Mouse (Mus musculus) activated CD4-positive, CD25-positive, alpha-beta regulatory T cell, adult 4 months (primary cell): ENCODE measurements around the gene Dmwd. TPM values are rescaled to one million over a fixed set of nuclear protein-coding genes. Genes with fewer than 3 reads are reported as not detected.
"Not testable (repeated sequence)": the region's sequence is repeated elsewhere in the genome, so short reads cannot be mapped to it uniquely, and the experiment has no call there.

Experiments used
- ATAC-seq: one replicate; pipeline ENCODE4 v1.8.0; 2017
- polyA plus RNA-seq, 2 experiments: library from polyadenylated mRNA; unstranded; fragments of 100-300 nt; shearing (Covaris generic); gene quantifications; one replicate each; pipeline ENCODE4 v1.2.1; 2017

The Dmwd gene
- polyA plus RNA-seq, result not detected

DNA sequence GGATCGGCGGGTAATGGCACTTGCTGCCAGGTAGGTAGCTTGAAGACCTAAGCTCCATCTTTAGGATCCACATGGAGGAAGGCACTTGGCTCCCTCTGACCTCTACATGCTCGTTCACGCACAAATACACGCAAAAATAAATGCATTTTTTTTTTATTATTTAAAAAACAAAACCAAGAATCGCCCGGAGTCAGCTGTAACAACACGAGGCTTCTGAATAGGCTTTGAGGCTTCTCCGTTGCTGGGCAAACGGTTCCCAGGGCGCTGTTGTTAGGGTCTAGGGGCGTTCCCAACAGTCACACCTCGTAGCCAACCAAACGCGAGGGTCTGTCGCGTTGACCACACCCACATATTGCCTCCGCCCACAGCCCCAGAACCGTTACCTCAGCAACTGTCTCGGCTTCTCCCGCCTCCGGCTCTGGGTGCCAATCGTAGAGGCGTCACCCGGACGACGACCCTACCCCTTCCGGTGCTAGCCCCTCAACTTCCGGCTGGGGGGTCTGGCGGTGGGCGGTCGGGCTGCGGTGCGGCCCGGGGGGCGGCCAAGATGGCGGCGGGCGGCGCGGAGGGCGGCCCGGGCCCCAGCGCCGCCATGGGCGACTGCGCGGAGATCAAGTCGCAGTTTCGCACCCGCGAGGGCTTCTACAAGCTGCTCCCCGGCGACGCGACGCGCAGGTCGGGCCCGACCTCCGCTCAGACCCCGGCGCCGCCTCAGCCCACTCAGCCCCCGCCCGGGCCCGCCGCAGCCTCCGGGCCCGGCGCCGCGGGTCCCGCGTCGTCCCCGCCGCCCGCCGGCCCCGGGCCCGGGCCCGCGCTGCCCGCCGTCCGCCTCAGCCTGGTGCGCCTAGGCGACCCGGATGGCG lies at the start of gene Dmwd:
TSS of gene Dmwd (plus strand) at position 505 of the 863 bp plus-strand sequence.
- ATAC-seq, result peak; percentile 22

DNA sequence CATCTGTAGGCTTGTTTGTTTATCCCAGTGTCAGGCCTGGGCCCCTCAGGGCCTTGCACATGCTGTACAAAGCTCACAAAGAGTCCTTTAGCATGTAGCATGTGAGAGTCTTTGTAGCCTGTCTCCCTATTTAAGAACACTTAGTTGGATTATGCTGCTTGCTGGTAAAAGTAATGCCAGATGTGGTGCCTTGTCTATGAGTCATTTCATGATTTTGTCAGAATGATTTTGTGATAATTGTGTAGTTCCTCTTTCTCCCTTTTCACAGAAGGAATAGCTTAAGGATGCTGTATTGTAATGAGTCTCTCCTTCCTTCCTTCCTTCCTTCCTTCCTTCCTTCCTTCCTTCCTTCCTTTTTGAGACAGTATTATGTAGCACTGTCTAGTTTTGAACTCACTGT lies 48.0 kb upstream of the Dmwd start:
- no peak for ATAC-seq

DNA sequence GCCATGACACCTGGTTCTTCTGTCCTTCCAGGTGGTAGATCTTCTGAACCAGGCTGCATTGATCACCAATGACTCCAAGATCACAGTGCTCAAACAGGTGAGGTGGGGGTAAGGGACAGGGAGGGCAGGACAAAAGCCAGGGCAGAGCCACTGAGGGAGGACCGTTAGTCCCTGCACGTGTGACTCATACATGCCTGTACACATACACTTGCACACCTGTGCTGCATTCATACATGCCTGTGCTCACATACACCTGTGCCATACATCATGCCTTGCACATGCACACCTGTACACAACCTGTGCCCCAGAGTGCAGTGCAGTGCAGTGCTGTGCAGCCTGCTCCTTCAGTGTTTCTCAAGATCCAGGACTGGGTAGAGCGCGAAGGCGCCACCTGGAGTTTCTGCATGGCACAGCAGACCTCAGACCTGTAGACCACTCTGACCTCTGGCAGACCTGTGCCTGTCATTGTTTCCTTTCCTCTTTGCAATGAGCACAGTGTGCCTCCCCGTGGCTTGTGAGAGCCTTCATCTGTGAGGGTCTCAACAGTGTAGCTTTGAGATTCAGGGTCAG lies 46.9 kb upstream of the Dmwd start:
- ATAC-seq, result no peak

DNA sequence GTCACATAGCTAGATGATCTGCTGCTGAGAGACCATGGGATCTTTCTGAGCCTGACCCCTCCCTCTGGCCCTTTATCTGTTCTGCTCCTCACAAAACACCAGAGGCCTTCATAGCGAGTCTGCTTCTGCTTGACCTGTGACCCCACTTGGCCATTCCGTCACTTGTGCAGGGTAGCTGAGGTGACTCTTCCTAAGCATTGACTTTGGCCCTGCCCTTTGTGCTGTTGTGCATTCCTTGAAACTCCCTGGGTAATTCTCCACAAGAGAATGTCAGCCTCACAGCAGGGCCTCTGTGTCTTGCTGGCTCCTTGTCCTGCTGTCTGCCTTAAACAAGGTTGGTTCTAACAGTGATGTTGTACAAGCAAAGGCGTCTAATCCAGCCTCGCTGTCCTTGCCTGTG lies 44.4 kb upstream of the Dmwd start:
- ATAC-seq, result no peak

DNA sequence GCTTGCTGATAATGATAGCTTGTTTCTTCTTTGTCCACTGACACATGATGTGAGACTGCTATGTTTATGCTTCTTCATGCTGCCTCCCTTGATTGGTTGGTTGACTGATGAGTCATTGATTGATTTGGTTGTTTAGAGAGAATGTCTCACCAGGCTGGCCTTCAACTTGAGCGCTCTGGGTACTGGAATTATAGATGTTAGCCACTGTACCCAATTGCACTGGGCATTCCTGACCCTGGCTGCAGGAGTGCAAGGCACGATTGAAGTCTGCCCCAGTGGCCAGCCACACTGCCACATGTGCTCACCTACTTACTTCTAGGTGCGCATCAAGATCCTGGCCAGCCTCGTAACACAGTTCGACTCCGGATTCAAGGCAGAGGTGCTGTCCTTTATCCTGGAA lies 31.4 kb upstream of the Dmwd start:
- ATAC-seq, result no peak

DNA sequence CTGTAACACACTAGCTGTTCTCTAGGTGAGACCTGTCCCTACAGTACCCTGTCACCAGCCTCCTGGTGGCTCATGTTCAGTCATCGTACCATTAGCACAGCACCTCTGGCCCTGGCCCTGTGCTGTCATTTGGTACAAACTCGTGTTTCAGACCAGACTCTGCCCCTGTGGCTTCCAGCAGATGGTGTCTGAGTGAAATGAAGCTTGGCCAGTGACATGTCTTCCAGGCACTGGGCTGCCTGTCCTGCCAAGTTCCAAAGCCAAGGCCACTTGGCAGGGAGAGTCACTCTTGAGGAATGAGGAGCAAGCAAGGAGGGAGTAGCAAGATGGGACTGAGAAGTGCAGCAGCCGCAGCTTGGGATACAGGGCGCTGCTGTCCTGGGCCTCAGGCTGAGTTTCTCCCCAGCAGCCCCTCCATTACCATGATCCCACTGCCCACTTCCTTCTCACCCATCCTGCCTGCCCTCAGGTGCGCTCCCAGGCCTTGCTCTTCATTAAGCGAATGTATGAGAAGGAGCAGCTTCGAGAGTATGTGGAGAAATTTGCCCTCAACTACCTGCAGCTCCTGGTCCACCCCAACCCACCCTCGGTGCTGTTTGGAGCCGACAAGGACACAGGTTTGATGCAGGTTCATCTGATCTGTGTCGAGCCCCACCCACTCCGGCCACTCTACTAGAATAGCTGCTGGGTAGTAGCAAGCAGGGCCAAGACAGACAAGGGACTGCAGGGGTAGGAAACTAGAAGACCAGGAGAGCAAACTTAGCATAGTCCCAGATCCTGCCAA lies 29.5 kb upstream of the Dmwd start:
- ATAC-seq, result no peak

DNA sequence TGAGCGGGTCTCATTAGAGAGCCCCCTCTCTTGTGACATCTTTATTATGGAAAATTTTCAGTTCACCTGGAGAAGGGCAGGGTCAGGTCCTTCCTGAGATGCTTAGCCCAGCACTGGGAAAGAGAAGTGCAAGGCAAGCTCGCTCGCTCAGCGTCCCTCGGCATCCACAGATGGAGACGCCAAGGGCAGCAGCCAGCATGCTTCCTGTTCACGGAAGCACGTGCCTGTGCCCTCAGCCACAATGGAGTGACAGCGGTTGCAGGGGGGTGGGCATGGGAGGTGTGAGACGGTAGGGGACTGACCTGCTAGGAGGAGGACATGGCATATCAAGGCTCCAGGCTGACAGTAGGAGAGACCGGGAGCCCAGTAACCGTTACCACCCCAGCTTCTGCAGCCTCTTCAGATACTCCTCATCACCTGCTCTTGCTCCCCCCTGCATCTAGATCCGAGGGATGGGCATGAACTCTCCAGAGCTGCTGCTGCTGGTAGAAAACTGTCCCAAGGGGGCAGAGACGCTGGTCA lies 28.0 kb upstream of the Dmwd start:
- ATAC-seq, result no peak

DNA sequence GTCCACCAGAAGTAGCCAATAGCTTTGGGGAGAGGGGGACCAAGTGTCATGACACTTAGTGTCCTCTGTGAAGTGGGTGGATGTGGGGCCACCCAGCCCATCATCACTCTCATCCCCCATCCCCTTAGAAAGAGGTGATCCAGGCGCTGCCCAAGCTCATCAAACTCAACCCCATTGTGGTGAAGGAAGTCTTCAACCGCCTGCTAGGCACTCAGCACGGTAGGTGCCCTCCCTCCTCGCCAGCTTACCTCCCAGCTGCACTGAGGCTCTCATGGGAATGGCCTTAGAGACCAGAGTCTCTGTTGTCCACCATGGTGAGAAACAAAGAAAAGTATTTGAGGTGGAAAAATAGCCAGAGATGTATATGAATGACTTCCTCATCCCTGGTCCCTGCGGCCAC lies 26.8 kb upstream of the Dmwd start:
- no peak for ATAC-seq

DNA sequence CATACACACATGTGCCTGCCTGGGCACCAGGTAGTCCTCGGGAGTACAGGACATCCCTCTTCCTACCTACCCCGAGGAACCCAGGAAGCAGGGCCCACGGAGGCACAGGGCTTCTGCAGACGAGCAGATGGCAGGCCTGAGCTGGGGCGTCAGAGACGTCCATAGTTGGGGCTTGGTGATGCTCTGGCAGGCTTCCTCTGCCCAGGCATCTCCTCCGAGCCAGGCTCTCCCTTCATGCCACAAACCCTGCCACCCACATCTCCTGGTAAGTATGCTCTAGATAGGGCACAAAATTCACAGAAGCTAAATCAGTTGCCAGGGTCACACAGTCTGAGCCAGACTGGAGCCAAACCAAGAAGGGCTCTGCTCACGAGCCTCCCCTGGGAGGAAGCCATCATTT lies 25.9 kb upstream of the Dmwd start:
- ATAC-seq, result no peak

DNA sequence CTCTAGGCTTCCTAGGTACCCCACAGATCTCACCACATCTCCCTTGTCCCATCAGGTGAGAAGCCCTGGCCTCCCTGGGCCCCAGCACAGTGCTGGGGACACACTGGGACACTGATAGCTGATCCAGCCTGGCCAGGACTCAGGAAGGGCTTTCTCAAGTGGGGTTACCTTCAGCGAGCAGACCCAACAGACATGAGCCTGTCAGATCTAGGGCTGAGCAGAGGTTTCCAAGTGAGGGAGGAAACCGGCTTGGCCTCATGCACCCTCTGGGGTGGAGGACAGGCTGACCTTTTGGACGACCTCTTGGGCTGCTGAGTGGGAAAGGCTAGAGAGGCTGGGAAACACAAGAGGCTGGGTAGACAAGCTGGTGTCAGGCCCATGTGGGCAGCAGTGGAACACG lies 24.9 kb upstream of the Dmwd start:
- no peak for ATAC-seq

DNA sequence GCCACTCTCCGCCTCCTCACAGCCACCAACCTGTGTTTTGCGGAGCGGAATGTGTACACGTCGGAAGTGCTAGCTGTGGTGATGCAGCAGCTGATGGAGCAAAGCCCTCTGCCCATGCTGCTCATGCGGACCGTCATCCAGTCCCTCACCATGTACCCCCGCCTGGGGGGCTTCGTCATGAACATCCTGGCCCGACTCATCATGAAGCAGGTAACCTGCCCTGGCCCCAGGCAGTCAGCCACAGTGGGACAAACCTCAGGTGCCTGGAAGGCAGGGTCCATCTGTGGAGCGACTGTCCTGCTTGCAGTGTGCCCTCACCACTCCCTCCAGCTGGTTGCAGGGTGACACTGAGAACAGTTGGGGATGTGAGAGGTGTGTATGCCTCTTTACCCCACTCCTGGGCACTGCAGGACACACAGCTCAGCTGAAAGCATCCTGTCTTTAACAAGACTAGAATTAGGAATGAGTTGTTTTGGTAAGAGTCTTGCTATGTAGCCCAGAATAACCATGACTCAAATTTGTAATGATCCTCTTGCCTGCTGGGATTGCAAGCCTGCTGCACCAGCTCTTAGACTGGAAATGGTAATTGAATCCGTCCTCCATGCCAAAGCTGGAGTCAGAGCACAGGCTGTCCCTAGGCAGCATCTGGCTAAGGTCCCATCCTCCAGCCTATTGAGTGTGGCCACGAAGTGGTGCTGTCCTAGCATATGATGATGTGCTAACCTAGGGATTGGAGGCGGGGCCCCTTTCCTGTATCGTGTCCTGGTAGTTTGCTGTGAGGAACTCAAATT lies 23.5 kb upstream of the Dmwd start:
- no peak for ATAC-seq

DNA sequence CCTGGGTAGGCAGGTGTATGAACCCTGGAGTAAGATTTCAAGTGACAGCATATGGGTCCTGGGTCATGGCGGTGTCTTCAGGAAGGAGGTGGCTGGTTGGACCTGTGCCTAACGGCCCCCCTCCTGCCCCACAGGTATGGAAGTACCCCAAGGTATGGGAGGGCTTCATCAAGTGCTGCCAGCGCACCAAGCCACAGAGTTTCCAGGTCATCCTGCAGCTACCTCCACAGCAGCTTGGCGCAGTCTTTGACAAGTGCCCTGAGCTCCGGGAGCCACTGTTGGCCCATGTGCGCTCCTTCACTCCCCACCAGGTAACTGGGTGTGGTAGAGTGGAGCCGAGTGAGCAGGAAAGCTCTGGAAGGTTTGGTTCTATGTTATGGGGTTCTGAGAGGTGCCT lies 22.9 kb upstream of the Dmwd start:
- no peak for ATAC-seq

DNA sequence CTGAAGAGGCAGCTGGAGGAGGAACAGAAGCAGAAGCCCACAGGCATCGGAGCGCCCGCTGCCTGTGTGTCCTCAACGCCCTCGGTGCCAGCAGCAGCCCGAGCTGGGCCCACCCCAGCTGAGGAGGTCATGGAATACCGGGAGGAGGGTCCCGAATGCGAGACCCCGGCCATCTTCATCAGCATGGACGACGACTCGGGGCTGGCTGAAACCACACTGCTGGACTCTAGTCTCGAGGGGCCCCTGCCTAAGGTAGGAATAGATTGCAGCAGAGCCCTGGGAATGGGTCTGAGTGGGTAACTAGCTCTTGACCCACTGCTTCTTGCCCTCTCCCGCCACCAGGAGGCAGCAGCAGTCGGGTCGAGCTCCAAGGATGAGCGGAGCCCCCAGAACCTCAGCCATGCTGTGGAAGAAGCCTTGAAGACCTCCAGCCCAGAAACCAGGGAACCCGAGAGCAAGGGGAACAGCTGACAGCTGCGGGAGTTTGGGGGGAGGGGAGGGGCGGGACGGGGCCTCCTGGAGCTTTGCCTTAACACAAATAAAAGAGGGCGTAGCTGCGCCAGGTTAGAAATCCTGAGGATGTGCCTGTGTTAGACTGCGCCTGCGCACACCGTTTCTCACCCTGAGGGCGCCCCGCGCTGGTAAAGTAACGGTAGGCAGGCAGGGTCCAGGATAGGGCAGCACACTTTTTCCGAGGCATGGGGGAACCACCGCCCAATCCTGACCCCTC lies 21.8 kb upstream of the Dmwd start, which contains the start of gene Rsph6a:
TSS of gene Rsph6a (plus strand) at position 644 of the 730 bp plus-strand sequence.
- ATAC-seq, result no peak

DNA sequence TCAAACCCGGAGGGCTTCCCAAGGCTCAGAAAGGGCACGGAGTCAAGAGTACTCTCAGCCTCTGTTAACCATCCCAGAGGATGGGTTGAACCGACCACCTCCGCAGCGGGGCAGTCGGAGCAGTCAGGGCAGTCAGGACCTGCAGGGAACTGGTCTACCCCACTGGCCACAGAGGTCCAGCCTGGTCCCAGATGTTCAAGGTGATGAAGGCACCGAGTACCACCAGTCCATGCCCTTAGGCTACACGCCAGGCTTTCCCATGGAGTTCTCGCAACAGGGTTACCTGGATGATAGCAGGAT lies 21.3 kb upstream of the Dmwd start:
- ATAC-seq, result no peak

DNA sequence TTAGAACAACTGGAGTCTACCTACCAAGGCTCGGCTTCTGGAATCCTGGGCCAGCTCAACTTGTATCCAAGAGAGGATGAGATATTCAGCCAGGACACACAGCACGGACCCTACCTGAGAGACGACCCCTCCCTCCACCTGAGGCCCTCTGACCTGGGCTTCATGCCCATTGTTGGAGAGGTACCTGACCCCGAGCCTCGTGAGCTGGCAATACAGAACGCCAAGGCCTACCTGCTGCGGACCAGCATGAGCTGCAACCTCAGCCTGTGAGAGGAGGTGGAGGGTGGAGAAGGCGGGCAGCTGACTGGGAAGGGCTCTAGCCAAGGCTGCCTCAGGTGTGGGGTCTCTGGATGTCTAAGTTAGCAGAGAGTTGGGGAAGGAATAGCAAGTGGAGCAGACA lies 20.9 kb upstream of the Dmwd start:
- no peak for ATAC-seq

DNA sequence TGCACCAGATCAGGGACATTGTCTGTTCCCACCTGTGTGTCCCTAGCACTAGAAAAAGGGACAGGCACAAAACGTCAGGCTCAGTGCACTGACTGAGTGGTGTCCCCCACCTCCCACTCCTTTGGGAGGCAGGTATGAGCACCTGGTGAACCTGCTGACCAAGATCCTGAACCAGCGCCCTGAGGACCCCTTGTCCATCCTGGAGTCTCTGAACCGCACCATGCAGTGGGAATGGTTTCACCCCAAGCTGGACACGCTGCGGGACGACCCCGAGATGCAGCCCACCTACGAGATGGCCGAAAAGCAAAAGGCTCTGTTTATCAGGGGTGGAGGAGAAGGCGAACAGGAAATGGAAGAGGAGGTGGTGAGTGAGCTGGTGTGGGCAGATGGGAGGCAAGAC lies 18.6 kb upstream of the Dmwd start:
- ATAC-seq, result no peak

DNA sequence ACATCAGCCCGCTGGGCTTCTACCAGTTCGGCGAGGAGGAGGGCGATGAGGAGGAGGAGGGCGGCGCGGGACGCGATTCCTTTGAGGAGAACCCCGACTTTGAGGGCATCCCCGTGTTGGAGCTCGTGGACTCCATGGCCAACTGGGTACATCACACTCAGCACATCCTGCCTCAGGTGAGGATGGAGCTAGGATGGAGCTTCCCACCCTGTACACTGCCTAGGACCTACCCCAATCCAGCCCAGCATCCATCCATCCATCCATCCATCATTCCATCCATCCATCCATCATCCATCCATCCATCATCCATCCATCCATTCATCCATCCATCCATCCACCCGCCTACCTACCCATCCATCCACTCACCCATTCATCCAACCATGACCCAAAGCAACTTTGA lies 10.1 kb upstream of the Dmwd start:
- ATAC-seq, result no peak

DNA sequence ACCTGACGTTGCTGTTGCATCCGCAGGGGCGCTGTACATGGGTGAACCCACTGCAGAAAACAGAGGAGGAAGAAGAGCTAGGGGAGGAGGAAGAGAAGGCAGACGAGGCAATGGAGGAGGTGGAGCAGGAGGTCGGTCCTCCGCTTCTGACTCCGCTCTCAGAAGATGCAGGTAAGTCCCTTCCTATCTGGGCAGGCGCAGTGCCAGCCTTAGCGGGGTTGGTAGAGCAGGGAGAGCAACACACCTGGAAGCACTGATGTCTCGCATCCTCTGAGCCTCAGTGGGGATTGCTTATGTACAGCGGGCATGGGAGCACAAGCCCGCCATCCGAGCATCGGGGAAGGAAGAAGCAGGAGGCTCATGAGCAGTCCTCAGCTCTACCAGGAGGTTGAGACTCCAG lies 9.0 kb upstream of the Dmwd start:
- ATAC-seq, result no peak

DNA sequence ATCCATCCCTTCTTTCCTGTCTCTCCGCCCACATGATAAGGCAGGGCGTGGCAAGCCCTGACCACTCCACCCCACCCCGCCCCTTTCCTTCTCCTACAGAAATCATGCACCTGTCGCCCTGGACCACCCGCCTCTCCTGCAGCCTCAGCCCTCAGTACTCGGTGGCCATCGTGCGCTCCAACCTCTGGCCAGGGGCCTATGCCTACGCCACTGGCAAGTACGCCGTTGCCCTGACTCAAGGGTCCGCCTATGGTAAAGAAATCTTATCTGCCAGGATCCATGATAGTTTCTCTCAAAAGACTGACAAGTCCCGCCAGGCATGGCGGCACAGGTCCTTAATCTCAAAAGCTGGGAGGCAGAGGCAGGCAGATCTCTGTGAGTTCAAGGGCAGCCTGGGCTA lies 8.1 kb upstream of the Dmwd start:
- ATAC-seq, result no peak

DNA sequence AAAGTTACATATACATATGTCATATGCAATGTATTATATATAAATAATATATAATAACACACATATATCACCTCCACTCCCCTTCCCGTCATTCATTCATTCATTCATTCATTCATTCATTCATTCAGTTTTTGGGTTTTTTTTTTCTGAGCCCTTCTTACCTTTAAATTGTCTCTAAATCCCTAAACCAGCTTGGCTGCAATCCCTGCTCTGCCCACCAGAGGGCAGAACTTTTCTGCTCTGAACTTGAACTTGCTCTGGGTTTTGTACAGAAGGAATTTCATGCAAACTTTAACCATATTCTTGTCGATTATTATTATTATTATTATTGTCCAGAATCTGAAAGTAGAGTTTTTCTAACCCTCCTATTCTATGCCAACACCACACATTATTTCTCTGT lies 7.3 kb upstream of the Dmwd start:
- no peak for ATAC-seq

DNA sequence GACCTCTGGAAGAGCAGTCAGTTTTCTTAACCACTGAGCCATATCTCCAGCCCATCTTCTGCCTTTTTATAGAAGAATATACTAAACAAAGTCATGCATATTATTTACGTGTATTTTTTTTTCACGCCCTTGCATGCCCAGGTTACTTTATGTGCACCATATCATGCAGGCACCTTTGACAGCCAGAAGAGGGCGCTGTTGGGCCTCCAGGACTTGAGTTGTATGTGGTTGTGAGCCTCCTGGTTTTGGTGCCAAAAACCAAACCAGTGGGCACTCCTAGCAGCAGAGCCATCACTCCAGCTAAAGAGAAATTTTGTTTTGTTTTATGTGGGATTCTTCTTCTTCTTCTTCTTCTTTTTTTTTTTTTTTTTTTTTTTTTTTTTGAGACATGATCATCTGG lies 6.5 kb upstream of the Dmwd start:
- ATAC-seq, result no peak

DNA sequence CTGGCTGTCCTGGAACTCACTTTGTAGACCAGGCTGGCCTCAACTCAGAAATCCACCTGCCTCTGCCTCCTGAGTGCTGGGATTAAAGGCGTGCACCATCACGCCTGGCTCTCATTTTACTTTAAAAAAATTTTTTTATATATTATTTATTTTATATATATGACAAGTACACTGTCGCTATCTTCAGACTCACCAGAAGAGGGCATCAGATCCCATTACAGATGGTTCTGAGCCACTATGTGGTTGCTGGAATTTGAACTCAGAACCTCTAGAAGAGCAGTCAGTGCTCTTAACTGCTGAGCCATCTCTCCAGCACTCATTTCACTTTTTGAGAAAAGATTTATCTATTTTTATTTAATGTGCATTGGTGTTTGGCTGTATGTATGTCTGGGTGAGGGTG lies 5.0 kb upstream of the Dmwd start:
- ATAC-seq, result not testable (repeated sequence)
